Mouse (Mus musculus): Measurements from ENCODE around the gene Nlrp4e.
"Not testable (repeated sequence)": the region's sequence is repeated elsewhere in the genome, so short reads cannot be mapped to it uniquely, and the experiment has no call there.

DNA sequence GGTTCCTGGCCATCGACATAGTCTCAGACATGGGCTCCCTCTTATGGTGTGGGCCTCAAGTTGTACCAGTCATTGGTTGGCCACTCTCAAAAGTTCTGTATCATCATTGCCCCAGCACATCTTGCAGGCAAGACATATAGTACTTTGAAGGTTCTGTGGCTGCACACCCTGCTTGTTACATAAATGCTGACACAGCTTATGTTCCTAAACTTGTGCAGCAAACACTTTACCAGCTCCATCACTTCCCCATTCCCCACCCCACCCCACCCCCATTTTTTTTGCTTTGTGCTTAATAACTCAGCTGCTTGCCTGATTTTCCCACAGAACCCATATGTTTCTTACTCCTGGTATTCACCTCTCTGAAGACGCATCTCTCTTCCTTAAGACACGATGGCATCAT, at the start of gene Nlrp4e:
- not testable (repeated sequence) for TF ChIP-seq CTCF (IDR thresholded peaks at IDR 0.05; ENCODE audit: low read depth, low read length); GATA1 (IDR thresholded peaks at IDR 0.05; ENCODE audit: borderline replicate concordance, low read length); POLR2AphosphoS5 (IDR thresholded peaks at IDR 0.05; ENCODE audit: insufficient replicate concordance, low read depth, low read length); TAL1 (conservative IDR thresholded peaks at IDR 0.05; ENCODE audit: low read depth, low read length); GATA2 (IDR thresholded peaks at IDR 0.05; ENCODE audit: borderline replicate concordance, low read depth, low read length)
